Mouse (Mus musculus): Measurements from ENCODE around the gene Siva1. TPM values are rescaled to one million over a fixed set of nuclear protein-coding genes. Genes with fewer than 3 reads are reported as not detected.

Siva1 gene
- polyA plus RNA-seq (2016; fragmentation: Nextera tagmentation; extraction: Ambion mirVana): 175 and 207 TPM in 2 replicates

GRCm38 (mm10) chr12:112644180-112644854, at the start of gene Siva1:
Gene Siva1 (plus strand): TSS chr12:112644679.
- 2% methylated on average over 46 of the region's 46 CpGs for WGBS
- peak; percentile 100 for DNase-seq (ENCODE audit: low spot score)
- Histone ChIP-seq H3K27ac (peak within 1 kb of the TSS; percentile 93), H3K36me3 (peaks cover 35% of the 10 kb centered on the region), H3K4me1 (peaks cover 22% of the 10 kb centered on the region), H3K27me3 (ENCODE audit: insufficient read depth, poor library complexity, severe bottlenecking) (no peaks in the 10 kb centered on the region), H3K9me3 (no peaks in the 10 kb centered on the region), H3K4me3 (peak within 1 kb of the TSS; percentile 89)

- no peak for DNase-seq (ENCODE audit: low spot score)
- Histone ChIP-seq H3K36me3 (peaks cover 4% of the 10 kb centered on the region), H3K27ac (peak overlapping the region; percentile 76), H3K27me3 (ENCODE audit: insufficient read depth, poor library complexity, severe bottlenecking) (peaks cover 28% of the 10 kb centered on the region), H3K4me3 (no peak overlapping the region), H3K4me1 (peaks cover 93% of the 10 kb centered on the region), H3K9me3 (no peaks in the 10 kb centered on the region)
- WGBS: 24% methylated on average over 4 of the region's 4 CpGs
These were observed 49.5 kb upstream of the Siva1 start for GRCm38 (mm10) chr12:112594989-112595388.

- Histone ChIP-seq H3K4me1 (peaks cover 92% of the 10 kb centered on the region), H3K36me3 (peaks cover 10% of the 10 kb centered on the region), H3K27ac (peak overlapping the region; percentile 76), H3K27me3 (ENCODE audit: insufficient read depth, poor library complexity, severe bottlenecking) (peaks cover 22% of the 10 kb centered on the region), H3K4me3 (no peak overlapping the region), H3K9me3 (no peaks in the 10 kb centered on the region)
- DNase-seq (ENCODE audit: low spot score): no peak
- 64% methylated on average over 4 of the region's 4 CpGs for WGBS
These were observed 48.9 kb upstream of the Siva1 start for GRCm38 (mm10) chr12:112595626-112596025.

GRCm38 (mm10) chr12:112596454-112596853, 48.0 kb upstream of the Siva1 start:
- no peak for DNase-seq (ENCODE audit: low spot score)
- peaks cover 18% of the 10 kb centered on the region for H3K36me3 ChIP-seq
- H3K27ac ChIP-seq: no peak overlapping the region
- 77% methylated on average over 9 of the region's 9 CpGs for WGBS
- peaks cover 87% of the 10 kb centered on the region for H3K4me1 ChIP-seq
- peaks cover 21% of the 10 kb centered on the region for H3K27me3 ChIP-seq (ENCODE audit: insufficient read depth, poor library complexity, severe bottlenecking)
- no peak overlapping the region for H3K4me3 ChIP-seq
- no peaks in the 10 kb centered on the region for H3K9me3 ChIP-seq

GRCm38 (mm10) chr12:112596891-112597500, 47.5 kb upstream of the Siva1 start:
- WGBS: 75% methylated on average over 14 of the region's 14 CpGs
- no peak for DNase-seq (ENCODE audit: low spot score)
- Histone ChIP-seq H3K4me1 (peaks cover 81% of the 10 kb centered on the region), H3K9me3 (no peaks in the 10 kb centered on the region), H3K27ac (0 out of 2 replicates have a peak overlapping the region, but pooled peaks have one; percentile 23), H3K27me3 (ENCODE audit: insufficient read depth, poor library complexity, severe bottlenecking) (peaks cover 16% of the 10 kb centered on the region), H3K4me3 (no peak overlapping the region), H3K36me3 (peaks cover 18% of the 10 kb centered on the region; the same call in 1 of the 2 replicates)

GRCm38 (mm10) chr12:112597618-112598017, 46.9 kb upstream of the Siva1 start:
- WGBS: 90% methylated on average over 8 of the region's 8 CpGs
- Histone ChIP-seq H3K9me3 (no peaks in the 10 kb centered on the region), H3K27me3 (ENCODE audit: insufficient read depth, poor library complexity, severe bottlenecking) (peaks cover 10% of the 10 kb centered on the region), H3K4me1 (peaks cover 75% of the 10 kb centered on the region), H3K27ac (0 out of 2 replicates have a peak overlapping the region, but pooled peaks have one; percentile 23), H3K4me3 (no peak overlapping the region), H3K36me3 (peaks cover 24% of the 10 kb centered on the region; the same call in 1 of the 2 replicates)
- DNase-seq (ENCODE audit: low spot score): no peak

- peaks cover 65% of the 10 kb centered on the region for H3K4me1 ChIP-seq
- WGBS: 0% methylated on average over 4 of the region's 4 CpGs
- H3K36me3 ChIP-seq: peaks cover 40% of the 10 kb centered on the region
- peaks cover 4% of the 10 kb centered on the region for H3K27me3 ChIP-seq (ENCODE audit: insufficient read depth, poor library complexity, severe bottlenecking)
- DNase-seq (ENCODE audit: low spot score): peak; percentile 90
- H3K4me3 ChIP-seq: peak overlapping the region; percentile 3; the same call in 1 of the 2 replicates
- H3K27ac ChIP-seq: peak overlapping the region; percentile 73
- H3K9me3 ChIP-seq: no peaks in the 10 kb centered on the region
These were observed 45.3 kb upstream of the Siva1 start for GRCm38 (mm10) chr12:112599198-112599597.

- peaks cover 44% of the 10 kb centered on the region for H3K36me3 ChIP-seq
- H3K27ac ChIP-seq: peak overlapping the region; percentile 73
- 76% methylated on average over 30 of the region's 30 CpGs for WGBS
- no peaks in the 10 kb centered on the region for H3K9me3 ChIP-seq
- peaks cover 61% of the 10 kb centered on the region for H3K4me1 ChIP-seq
- H3K27me3 ChIP-seq (ENCODE audit: insufficient read depth, poor library complexity, severe bottlenecking): peaks cover 4% of the 10 kb centered on the region
- no peak for DNase-seq (ENCODE audit: low spot score)
- no peak overlapping the region for H3K4me3 ChIP-seq
These were observed 44.4 kb upstream of the Siva1 start for GRCm38 (mm10) chr12:112599942-112600611.

GRCm38 (mm10) chr12:112604022-112604421, 40.5 kb upstream of the Siva1 start:
- H3K4me1 ChIP-seq: peaks cover 44% of the 10 kb centered on the region
- H3K9me3 ChIP-seq: no peaks in the 10 kb centered on the region
- no peak overlapping the region for H3K27ac ChIP-seq
- peaks cover 55% of the 10 kb centered on the region for H3K36me3 ChIP-seq
- 73% methylated on average over 5 of the region's 5 CpGs for WGBS
- H3K27me3 ChIP-seq (ENCODE audit: insufficient read depth, poor library complexity, severe bottlenecking): no peaks in the 10 kb centered on the region; the same call in none of the 2 replicates
- DNase-seq (ENCODE audit: low spot score): no peak
- no peak overlapping the region for H3K4me3 ChIP-seq

- Histone ChIP-seq H3K36me3 (peaks cover 64% of the 10 kb centered on the region), H3K27me3 (ENCODE audit: insufficient read depth, poor library complexity, severe bottlenecking) (no peaks in the 10 kb centered on the region; the same call in none of the 2 replicates), H3K4me1 (peaks cover 37% of the 10 kb centered on the region), H3K4me3 (no peak overlapping the region), H3K27ac (peak overlapping the region; percentile 22; the same call in 1 of the 2 replicates), H3K9me3 (no peaks in the 10 kb centered on the region)
- DNase-seq (ENCODE audit: low spot score): no peak
- WGBS: 67% methylated on average over 20 of the region's 20 CpGs
These were observed 39.5 kb upstream of the Siva1 start for GRCm38 (mm10) chr12:112604709-112605649.

- 45% methylated on average over 6 of the region's 6 CpGs for WGBS
- peaks cover 32% of the 10 kb centered on the region for H3K4me1 ChIP-seq
- H3K4me3 ChIP-seq: no peak overlapping the region
- DNase-seq (ENCODE audit: low spot score): no peak
- H3K27me3 ChIP-seq (ENCODE audit: insufficient read depth, poor library complexity, severe bottlenecking): no peaks in the 10 kb centered on the region; the same call in none of the 2 replicates
- no peaks in the 10 kb centered on the region for H3K9me3 ChIP-seq
- peaks cover 64% of the 10 kb centered on the region for H3K36me3 ChIP-seq
- H3K27ac ChIP-seq: no peak overlapping the region
These were observed 38.7 kb upstream of the Siva1 start for GRCm38 (mm10) chr12:112605766-112606165.

- H3K4me1 ChIP-seq: peaks cover 33% of the 10 kb centered on the region
- 74% methylated on average over 6 of the region's 6 CpGs for WGBS
- peak overlapping the region; percentile 8; the same call in 1 of the 2 replicates for H3K27ac ChIP-seq
- no peak for DNase-seq (ENCODE audit: low spot score)
- no peak overlapping the region for H3K4me3 ChIP-seq
- peaks cover 64% of the 10 kb centered on the region for H3K36me3 ChIP-seq
- H3K27me3 ChIP-seq (ENCODE audit: insufficient read depth, poor library complexity, severe bottlenecking): no peaks in the 10 kb centered on the region; the same call in 1 of the 2 replicates
- H3K9me3 ChIP-seq: no peaks in the 10 kb centered on the region
These were observed 37.5 kb upstream of the Siva1 start for GRCm38 (mm10) chr12:112606998-112607397.

Data from heart, embryonic 10.5 days (tissue).